Mouse (Mus musculus): ENCODE measurements around the gene Cep170b.

Cep170b gene

GRCm38 (mm10) chr12:112795466-112796104 lies 75.3 kb downstream of the Cep170b start:
- DNase-seq (ENCODE audit: extremely low read depth, insufficient read length, low spot score), result peak; percentile 89
